Mouse (Mus musculus) liver, postnatal 0 days (tissue): ENCODE results near the gene Mthfd1l. TPM values are rescaled to one million over a fixed set of nuclear protein-coding genes. Genes with fewer than 3 reads are reported as not detected.

Experiments used
- ATAC-seq: fragments of 200-750 bp; cut with Nextera tagmentation; 2 replicates; pipeline ENCODE4 v1.8.0; 2017; ENCODE audit warnings: mild to moderate bottlenecking, moderate library complexity
- DNase-seq: peaks from one replicate; pipeline ENCODE4 v3.0.0-alpha.2; 2016
- H3K27ac ChIP-seq: fragments of 300-500 bp; sonication (generic); 2 replicates; pipeline ENCODE4 v1.5.1; 2014; ENCODE audit warnings: antibody characterized with exemption, moderate library complexity, mild to moderate bottlenecking, low read depth
- H3K27me3 ChIP-seq: fragments of 300-500 bp; sonication (generic); 2 replicates; pipeline ENCODE4 v1.6.1; 2014; ENCODE audit warnings: low read length, control low read depth, mixed read lengths; ENCODE audit not compliant: insufficient read depth
- H3K36me3 ChIP-seq: fragments of 300-500 bp; sonication (generic); replicated peaks from 2 replicates; pipeline ENCODE4 v1.6.1; 2014; ENCODE audit warnings: mild to moderate bottlenecking, control low read depth, low read length, moderate library complexity, mixed read lengths; ENCODE audit not compliant: insufficient read depth
- H3K4me1 ChIP-seq: fragments of 300-500 bp; sonication (generic); 2 replicates; pipeline ENCODE4 v1.6.1; 2014; ENCODE audit warnings: antibody characterized with exemption, mild to moderate bottlenecking, control low read depth; ENCODE audit not compliant: insufficient read depth
- H3K4me2 ChIP-seq: fragments of 300-500 bp; sonication (generic); 2 replicates; pipeline ENCODE4 v1.6.1; 2014; ENCODE audit warnings: low read depth, mild to moderate bottlenecking, low read length, moderate library complexity, mixed read lengths
- H3K4me3 ChIP-seq: fragments of 300-500 bp; sonication (generic); 2 replicates; pipeline ENCODE4 v1.5.1; 2014; ENCODE audit warnings: low read depth, low read length
- H3K9ac ChIP-seq: fragments of 300-500 bp; sonication (generic); replicated peaks from 2 replicates; pipeline ENCODE4 v1.6.1; 2014; ENCODE audit warnings: mild to moderate bottlenecking, moderate library complexity
- H3K9me3 ChIP-seq: fragments of 300-500 bp; sonication (generic); 2 replicates; pipeline ENCODE4 v1.6.1; 2016; ENCODE audit warnings: mild to moderate bottlenecking, control low read depth, low read length, mixed read lengths
- CTCF ChIP-seq: sonication (generic); IDR thresholded peaks from 2 replicates; pipeline ENCODE4 v1.5.1; 2016; ENCODE audit warnings: antibody characterized with exemption, low read depth
- EP300 ChIP-seq: IDR thresholded peaks from 2 replicates; pipeline ENCODE4 v1.6.1; 2016; ENCODE audit warnings: antibody characterized with exemption, low read depth, mild to moderate bottlenecking
- WGBS: fragments of 180-500 bp; shearing (Covaris S2); extraction: QIAGEN DNeasy Blood & Tissue Kit; methylation state at CpG from one replicate; pipeline ENCODE4 v1.1.7; 2014; ENCODE audit not compliant: insufficient replicate concordance; 5-methylcytosine and 5-hydroxymethylcytosine counted together
- polyA plus RNA-seq: library from polyadenylated mRNA; unstranded; fragments of >200 nt; fragmentation: Nextera tagmentation; extraction: Ambion mirVana; gene quantifications from 2 replicates; pipeline ENCODE4 v1.2.1, GENCODE M21; 2015

Gene Mthfd1l
- polyA plus RNA-seq, 1 experiment from 2014 or later, result 8.4 TPM

- Histone ChIP-seq H3K9ac (no peak overlapping the region), H3K9me3 (no peaks in the 10 kb centered on the region), H3K4me1 (no peaks in the 10 kb centered on the region), H3K4me2 (no peak overlapping the region), H3K27me3 (no peaks in the 10 kb centered on the region), H3K36me3 (peaks cover 36% of the 10 kb centered on the region), H3K4me3 (no peak overlapping the region), H3K27ac (no peak overlapping the region)
- TF ChIP-seq EP300 (no peak), CTCF (no peak)
- no peak for ATAC-seq
- WGBS, result 78% methylated on average over 15 of the region's 15 CpGs
- DNase-seq, result no peak
These were observed 56.0 kb downstream of the Mthfd1l start for GRCm38 (mm10) chr10:4028851-4029442.

GRCm38 (mm10) chr10:4033761-4034160 lies 60.8 kb downstream of the Mthfd1l start:
- Histone ChIP-seq H3K9me3 (no peaks in the 10 kb centered on the region), H3K27ac (no peak overlapping the region), H3K4me3 (no peak overlapping the region), H3K4me2 (no peak overlapping the region), H3K9ac (no peak overlapping the region), H3K36me3 (peaks cover 39% of the 10 kb centered on the region), H3K27me3 (no peaks in the 10 kb centered on the region), H3K4me1 (no peaks in the 10 kb centered on the region)
- ATAC-seq (no peak), DNase-seq (no peak)
- no peak for TF ChIP-seq CTCF
- TF ChIP-seq EP300, result no peak
- 76% methylated on average over 9 of the region's 9 CpGs for WGBS

GRCm38 (mm10) chr10:4036476-4036875 lies 63.6 kb downstream of the Mthfd1l start:
- 91% methylated on average over 7 of the region's 7 CpGs for WGBS
- H3K36me3 ChIP-seq, result peaks cover 29% of the 10 kb centered on the region
- TF ChIP-seq EP300, result no peak
- TF ChIP-seq CTCF, result no peak
- no peaks in the 10 kb centered on the region for H3K9me3 ChIP-seq
- H3K9ac ChIP-seq, result no peak overlapping the region
- no peak overlapping the region for H3K27ac ChIP-seq
- no peak overlapping the region for H3K4me2 ChIP-seq
- no peak for DNase-seq
- no peak for ATAC-seq
- no peaks in the 10 kb centered on the region for H3K4me1 ChIP-seq
- H3K4me3 ChIP-seq, result no peak overlapping the region
- no peaks in the 10 kb centered on the region for H3K27me3 ChIP-seq

- 58% methylated on average over 3 of the region's 3 CpGs for WGBS
- Histone ChIP-seq H3K27ac (no peak overlapping the region), H3K4me3 (no peak overlapping the region), H3K4me1 (no peaks in the 10 kb centered on the region), H3K9me3 (no peaks in the 10 kb centered on the region), H3K9ac (no peak overlapping the region), H3K36me3 (peaks cover 27% of the 10 kb centered on the region), H3K27me3 (no peaks in the 10 kb centered on the region), H3K4me2 (no peak overlapping the region)
- ATAC-seq (no peak), DNase-seq (no peak)
- TF ChIP-seq EP300 (no peak), CTCF (peak; percentile 51)
These were observed 64.1 kb downstream of the Mthfd1l start for GRCm38 (mm10) chr10:4037066-4037465.

GRCm38 (mm10) chr10:4038576-4038975 lies 65.7 kb downstream of the Mthfd1l start:
- Histone ChIP-seq H3K9ac (no peak overlapping the region), H3K4me2 (no peak overlapping the region), H3K27ac (no peak overlapping the region), H3K4me3 (no peak overlapping the region), H3K9me3 (no peaks in the 10 kb centered on the region), H3K27me3 (no peaks in the 10 kb centered on the region), H3K36me3 (peaks cover 25% of the 10 kb centered on the region), H3K4me1 (no peaks in the 10 kb centered on the region)
- no peak for DNase-seq
- no peak for ATAC-seq
- WGBS, result 95% methylated on average over 11 of the region's 11 CpGs
- no peak for TF ChIP-seq CTCF

- Histone ChIP-seq H3K27ac (no peak overlapping the region), H3K27me3 (no peaks in the 10 kb centered on the region), H3K4me3 (no peak overlapping the region), H3K9me3 (no peaks in the 10 kb centered on the region), H3K4me1 (no peaks in the 10 kb centered on the region), H3K9ac (no peak overlapping the region), H3K36me3 (peaks cover 16% of the 10 kb centered on the region), H3K4me2 (no peak overlapping the region)
- DNase-seq (peak; percentile 60), ATAC-seq (peak; percentile 33; the same call in 1 of the 2 replicates)
- no peak for TF ChIP-seq EP300
- TF ChIP-seq CTCF, result peak; percentile 74
- WGBS, result 64% methylated on average over 9 of the region's 9 CpGs
These were observed 68.8 kb downstream of the Mthfd1l start for GRCm38 (mm10) chr10:4041691-4042090.

GRCm38 (mm10) chr10:4044421-4044820 lies 71.5 kb downstream of the Mthfd1l start:
- H3K36me3 ChIP-seq, result peaks cover 20% of the 10 kb centered on the region
- H3K4me2 ChIP-seq, result no peak overlapping the region
- WGBS, result 86% methylated on average over 7 of the region's 7 CpGs
- H3K4me1 ChIP-seq, result no peaks in the 10 kb centered on the region
- H3K4me3 ChIP-seq, result no peak overlapping the region
- no peak overlapping the region for H3K27ac ChIP-seq
- no peak overlapping the region for H3K9ac ChIP-seq
- TF ChIP-seq EP300 (no peak), CTCF (no peak)
- H3K9me3 ChIP-seq, result no peaks in the 10 kb centered on the region
- ATAC-seq, result no peak
- no peak for DNase-seq
- H3K27me3 ChIP-seq, result no peaks in the 10 kb centered on the region
